Mouse (Mus musculus) limb, embryonic 14.5 days (tissue): Measurements from ENCODE around the gene Sla2. TPM values are rescaled to one million over a fixed set of nuclear protein-coding genes. Genes with fewer than 3 reads are reported as not detected.
"Not testable (repeated sequence)": the region's sequence is repeated elsewhere in the genome, so short reads cannot be mapped to it uniquely, and the experiment has no call there.

Source experiments
- ATAC-seq: fragments of 200-750 bp; cut with Nextera tagmentation; 2 replicates; pipeline ENCODE4 v1.8.0; 2017; ENCODE audit warnings: low read depth, moderate number of reproducible peaks, moderate TSS enrichment; ENCODE audit not compliant: low FRiP score
- DNase-seq: peaks from one replicate; pipeline ENCODE4 v3.0.0-alpha.2; 2015; ENCODE audit warnings: low spot score
- H3K27ac ChIP-seq: fragments of 300-500 bp; sonication (generic); replicated peaks from 2 replicates; pipeline ENCODE4 v1.5.1; 2014; ENCODE audit warnings: low read depth, mild to moderate bottlenecking, low read length, moderate library complexity, mixed read lengths
- H3K27me3 ChIP-seq: fragments of 300-500 bp; sonication (generic); 2 replicates; pipeline ENCODE4 v1.6.1; 2014; ENCODE audit warnings: low read length, mixed read lengths; ENCODE audit not compliant: control insufficient read depth, insufficient read depth
- H3K36me3 ChIP-seq: fragments of 300-500 bp; sonication (generic); 2 replicates; pipeline ENCODE4 v1.6.1; 2014; ENCODE audit warnings: mild to moderate bottlenecking, low read length, moderate library complexity, mixed read lengths; ENCODE audit not compliant: control insufficient read depth, insufficient read depth
- H3K4me1 ChIP-seq: fragments of 300-500 bp; sonication (generic); 2 replicates; pipeline ENCODE4 v1.6.1; 2014; ENCODE audit warnings: antibody characterized with exemption, low read length, mixed read lengths; ENCODE audit not compliant: control insufficient read depth, insufficient read depth
- H3K4me2 ChIP-seq: fragments of 300-500 bp; sonication (generic); replicated peaks from 2 replicates; pipeline ENCODE4 v1.6.1; 2014; ENCODE audit warnings: low read depth, mild to moderate bottlenecking, low read length, moderate library complexity; ENCODE audit not compliant: severe bottlenecking
- H3K4me3 ChIP-seq: fragments of 300-500 bp; sonication (generic); replicated peaks from 2 replicates; pipeline ENCODE4 v1.5.1; 2014; ENCODE audit warnings: low read length
- H3K9ac ChIP-seq: fragments of 300-500 bp; sonication (generic); 2 replicates; pipeline ENCODE4 v1.6.1; 2014; ENCODE audit warnings: mild to moderate bottlenecking, low read depth, low read length, moderate library complexity; ENCODE audit not compliant: severe bottlenecking
- H3K9me3 ChIP-seq: fragments of 300-500 bp; sonication (generic); 2 replicates; pipeline ENCODE4 v1.6.1; 2016; ENCODE audit warnings: low read length; ENCODE audit not compliant: control insufficient read depth
- POLR2A ChIP-seq: fragments of 200-500 bp; IDR thresholded peaks from 2 replicates; pipeline ENCODE4 v1.8.0; 2012; ENCODE audit warnings: inconsistent platforms, mild to moderate bottlenecking, moderate library complexity, borderline replicate concordance; ENCODE audit not compliant: insufficient read depth, insufficient read length; ENCODE audit errors: extremely low read depth
- WGBS: fragments of 180-500 bp; shearing (Covaris S2); extraction: QIAGEN DNeasy Blood & Tissue Kit; methylation state at CpG from one replicate; pipeline ENCODE4 v1.1.7; 2014; 5-methylcytosine and 5-hydroxymethylcytosine counted together
- polyA plus RNA-seq, 2 experiments: library from polyadenylated mRNA; depleted of rRNA in 1 of 2; stranded (reverse) in 1 of 2; unstranded in 1 of 2; fragments of >200 nt; fragmentation: Nextera tagmentation in 1 of 2; extraction: Ambion mirVana in 1 of 2; gene quantifications; 2 replicates each; pipeline versions ENCODE4 v1.2.1 to v1.2.3; 2012 to 2014

Gene Sla2
- polyA plus RNA-seq, 2 experiments: 0.15 to 0.26 TPM

DNA sequence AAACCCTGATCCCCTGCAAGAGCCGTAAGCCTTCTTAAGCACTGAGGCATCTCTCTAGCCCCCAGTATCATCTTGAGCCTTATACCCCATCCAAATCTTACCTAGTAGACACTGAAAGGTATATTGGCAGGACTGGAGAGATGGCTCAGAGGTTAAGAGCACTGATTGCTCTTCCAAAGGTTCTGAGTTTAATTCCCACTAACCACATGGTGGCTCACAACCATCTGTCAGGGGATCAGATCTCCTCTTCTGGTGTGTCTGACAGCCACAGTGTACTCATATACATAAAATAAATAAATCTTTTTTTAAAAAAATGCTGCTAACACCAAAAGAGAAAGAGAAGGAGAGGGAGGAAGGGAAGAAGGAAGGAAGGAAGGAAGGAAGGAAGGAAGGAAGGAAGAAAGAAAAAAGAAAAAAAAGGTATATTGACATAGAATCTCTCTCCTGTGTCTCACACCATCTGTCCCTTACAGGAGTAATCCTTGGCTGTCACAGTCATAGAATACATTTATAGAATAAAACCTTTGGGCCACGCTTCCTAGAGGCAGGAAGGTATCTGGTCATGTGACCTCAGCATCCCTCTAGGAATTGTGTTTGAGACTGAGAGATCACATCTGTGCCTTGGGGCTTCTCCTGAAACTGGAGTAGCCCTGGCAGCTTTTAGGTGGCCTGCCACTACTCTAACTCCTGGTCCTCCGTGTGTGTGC, 29.6 kb upstream of the Sla2 start:
- H3K9ac ChIP-seq: no peak overlapping the region
- WGBS: 84% methylated on average over 3 of the region's 3 CpGs
- no peaks in the 10 kb centered on the region for H3K36me3 ChIP-seq
- no peaks in the 10 kb centered on the region for H3K4me1 ChIP-seq
- no peak for ATAC-seq
- H3K9me3 ChIP-seq: no peaks in the 10 kb centered on the region
- TF ChIP-seq POLR2A: no peak
- no peak overlapping the region for H3K4me3 ChIP-seq
- H3K27me3 ChIP-seq: no peaks in the 10 kb centered on the region
- no peak overlapping the region for H3K4me2 ChIP-seq
- no peak for DNase-seq
- no peak overlapping the region for H3K27ac ChIP-seq

DNA sequence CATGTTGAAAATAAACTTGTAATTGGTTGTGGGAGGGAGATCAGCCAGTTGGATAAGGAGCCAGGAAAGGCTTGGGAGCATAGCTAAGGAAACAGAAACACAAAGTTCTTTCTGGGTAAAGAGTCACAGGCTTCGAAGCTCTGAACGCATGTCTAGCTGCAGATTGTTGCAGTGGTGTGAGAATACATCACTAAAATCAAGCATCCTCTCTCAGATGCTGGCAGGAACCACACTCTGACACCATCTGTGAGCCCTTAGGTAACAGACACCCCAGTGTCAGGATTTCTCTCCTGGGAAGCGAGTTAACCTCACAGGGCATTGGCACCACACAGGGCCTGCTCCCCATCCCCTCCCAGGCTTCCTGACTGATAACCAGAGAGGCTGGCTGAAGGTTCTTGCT, 28.6 kb upstream of the Sla2 start:
- Histone ChIP-seq H3K36me3 (no peaks in the 10 kb centered on the region), H3K27me3 (no peaks in the 10 kb centered on the region), H3K9me3 (no peaks in the 10 kb centered on the region), H3K4me2 (no peak overlapping the region), H3K4me3 (no peak overlapping the region), H3K4me1 (no peaks in the 10 kb centered on the region), H3K9ac (no peak overlapping the region), H3K27ac (no peak overlapping the region)
- TF ChIP-seq POLR2A: no peak
- WGBS: 70% methylated on average over 3 of the region's 3 CpGs
- ATAC-seq (no peak), DNase-seq (no peak)

DNA sequence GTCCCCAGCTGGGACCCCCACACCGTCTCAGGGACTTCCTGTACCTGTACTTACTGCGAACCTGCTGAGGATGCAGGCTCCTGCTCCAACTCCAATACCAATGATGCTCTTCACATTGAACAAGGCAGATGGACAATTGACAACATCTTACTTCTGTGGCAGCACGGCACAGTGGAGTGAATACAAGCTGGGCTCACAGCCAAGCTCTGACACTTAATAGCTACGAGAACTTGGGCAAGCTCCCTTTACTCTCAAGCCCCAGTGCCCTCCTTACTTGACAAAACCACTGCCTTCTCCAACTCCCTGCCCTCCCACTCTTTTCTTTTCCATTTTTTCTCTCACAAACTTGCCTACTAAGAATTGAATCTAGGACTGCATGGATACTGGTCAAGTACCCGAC, 26.2 kb upstream of the Sla2 start:
- no peak overlapping the region for H3K4me2 ChIP-seq
- H3K27ac ChIP-seq: no peak overlapping the region
- no peaks in the 10 kb centered on the region for H3K27me3 ChIP-seq
- no peaks in the 10 kb centered on the region for H3K4me1 ChIP-seq
- 54% methylated on average over 5 of the region's 5 CpGs for WGBS
- no peaks in the 10 kb centered on the region for H3K36me3 ChIP-seq
- DNase-seq (peak; percentile 27), ATAC-seq (no peak)
- no peaks in the 10 kb centered on the region for H3K9me3 ChIP-seq
- no peak overlapping the region for H3K4me3 ChIP-seq
- no peak for TF ChIP-seq POLR2A
- no peak overlapping the region for H3K9ac ChIP-seq

DNA sequence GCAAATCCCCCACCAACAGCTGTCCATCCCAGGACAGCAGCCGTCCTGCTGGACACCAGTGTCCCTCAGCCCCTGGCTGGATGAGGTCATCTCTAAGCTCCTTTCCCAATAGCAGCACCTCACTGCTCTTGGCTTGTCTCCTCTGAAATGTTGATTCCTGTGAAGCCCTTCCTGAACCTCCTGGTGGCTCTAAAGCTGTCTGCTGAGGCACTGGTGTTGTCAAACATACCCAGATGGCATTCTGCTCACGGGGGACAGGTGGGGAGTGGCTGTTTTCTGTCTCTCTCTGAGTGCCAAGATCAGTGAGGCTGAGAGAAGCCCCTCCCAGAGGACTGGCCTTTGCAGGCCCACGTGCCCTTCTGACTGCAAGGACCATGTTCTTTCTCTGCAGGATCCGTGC, 18.9 kb upstream of the Sla2 start:
- not testable (repeated sequence) for DNase-seq, H3K36me3 ChIP-seq, H3K4me2 ChIP-seq, H3K9me3 ChIP-seq, ATAC-seq, H3K9ac ChIP-seq, H3K4me3 ChIP-seq, H3K4me1 ChIP-seq, H3K27ac ChIP-seq, H3K27me3 ChIP-seq
- WGBS: 17% methylated on average over 4 of the region's 4 CpGs

DNA sequence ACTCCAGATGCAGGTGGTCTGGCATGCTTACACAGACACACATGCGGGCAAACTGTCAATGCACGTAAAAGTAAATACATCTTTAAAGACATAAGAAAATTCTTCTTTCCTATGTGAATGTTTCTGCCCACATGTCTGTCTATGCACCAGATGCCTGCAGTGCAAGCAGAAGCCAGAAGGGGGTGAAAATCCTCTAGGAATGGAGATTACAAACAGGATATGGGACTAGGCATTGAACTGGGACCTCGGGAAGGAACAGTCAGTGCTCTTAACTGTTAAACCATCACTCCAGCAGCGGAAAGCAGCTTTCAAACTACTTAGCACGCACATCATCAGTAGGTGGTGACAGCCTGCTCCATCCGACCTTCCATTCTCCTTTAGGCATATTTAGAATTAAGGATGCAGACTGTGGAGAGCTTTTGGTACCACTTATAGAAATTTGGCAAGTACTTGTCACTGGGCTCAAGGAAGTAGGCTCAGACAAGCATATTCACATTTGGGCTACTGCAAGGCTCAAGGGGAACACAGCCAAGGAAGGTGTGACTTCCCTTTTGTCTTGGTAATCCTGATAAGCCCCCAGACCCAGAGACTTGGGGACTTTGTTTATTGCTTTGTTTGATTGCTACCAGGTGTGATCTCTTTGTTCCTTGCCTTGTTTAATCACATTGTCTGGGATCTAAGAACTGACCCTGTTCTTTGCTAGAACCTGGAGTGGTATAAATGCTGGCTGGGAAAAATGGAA, 18.2 kb upstream of the Sla2 start:
- DNase-seq: peak; percentile 44
- no peak for TF ChIP-seq POLR2A
- Histone ChIP-seq H3K9me3 (no peaks in the 10 kb centered on the region), H3K4me1 (peaks cover 4% of the 10 kb centered on the region; the same call in 1 of the 2 replicates), H3K4me2 (no peak overlapping the region), H3K27ac (no peak overlapping the region), H3K9ac (no peak overlapping the region), H3K27me3 (no peaks in the 10 kb centered on the region), H3K4me3 (no peak overlapping the region), H3K36me3 (no peaks in the 10 kb centered on the region)
- ATAC-seq: no peak
- WGBS: 14% methylated on average over 6 of the region's 6 CpGs
